26 mouse cellular contexts compared by ENCODE assay signal in the genomic region with DNA sequence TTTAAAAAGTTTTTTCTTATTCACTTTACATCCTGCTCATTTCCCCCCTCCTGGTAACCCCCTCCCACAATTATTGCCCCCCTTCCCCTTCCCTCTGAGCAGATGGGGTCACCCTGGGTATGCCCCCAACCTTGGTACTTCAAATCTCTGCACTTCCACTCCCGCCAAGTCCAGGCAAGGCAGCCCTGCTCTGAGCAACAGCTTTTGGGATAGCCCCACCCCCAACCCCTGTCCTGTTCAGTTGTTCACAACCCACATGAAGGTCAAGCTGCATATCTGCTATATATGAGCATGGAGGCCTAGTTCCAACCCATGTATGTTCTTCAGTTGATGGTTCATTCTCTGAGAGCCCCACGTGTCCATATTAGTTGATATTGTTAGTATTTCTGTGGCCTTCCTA.
"Had no signal": no experiment of that assay in that cellular context is flagged by ENCODE, and none has a peak within 500 bp of the region (broad histone marks: within the 10 kb centered on the region; RNA-seq: fewer than 3 reads in every experiment).

No protein-coding gene starts in this region.

- H3K9me3 ChIP-seq: heart, embryonic 15.5 days; hindbrain, embryonic 13.5 days; hindbrain, embryonic 15.5 days; kidney, embryonic 15.5 days; limb, embryonic 10.5 days; limb, embryonic 12.5 days; liver, embryonic 13.5 days; liver, embryonic 15.5 days had no signal

- H3K4me3 ChIP-seq: heart, embryonic 15.5 days; hindbrain, embryonic 13.5 days; hindbrain, embryonic 15.5 days; kidney, embryonic 15.5 days; limb, embryonic 10.5 days; limb, embryonic 12.5 days; liver, embryonic 13.5 days; liver, embryonic 15.5 days had no signal

- DNase-seq: gastrocnemius, postnatal 14 days; gastrocnemius, postnatal 36 days; heart, adult 18-20 months; heart, postnatal 14 days; heart, postnatal 36 days; kidney, adult 11 months; kidney, adult 2 months; kidney, adult 9 months; kidney, postnatal 14 days; kidney, postnatal 36 days; layer of hippocampus, adult 9-11 months; layer of hippocampus, postnatal 36 days; liver; liver, embryonic 13.5 days had no signal

- H3K4me2 ChIP-seq: heart, embryonic 11.5 days; heart, embryonic 15.5 days; hindbrain, embryonic 13.5 days; hindbrain, embryonic 15.5 days; kidney, embryonic 15.5 days; limb, embryonic 12.5 days; liver, embryonic 11.5 days; liver, embryonic 13.5 days; liver, embryonic 15.5 days had no signal

- H3K27ac ChIP-seq: heart, embryonic 15.5 days; hindbrain, embryonic 13.5 days; hindbrain, embryonic 15.5 days; hindbrain, postnatal 0 days; kidney, embryonic 15.5 days; kidney, postnatal 0 days; limb, embryonic 10.5 days; limb, embryonic 12.5 days; liver, embryonic 13.5 days; liver, embryonic 15.5 days had no signal

- H3K27me3 ChIP-seq: heart, embryonic 15.5 days; hindbrain, embryonic 13.5 days; hindbrain, embryonic 15.5 days; kidney, embryonic 15.5 days; limb, embryonic 12.5 days; liver, embryonic 13.5 days; liver, embryonic 15.5 days had no signal

- H3K9ac ChIP-seq: heart, embryonic 15.5 days; hindbrain, embryonic 13.5 days; hindbrain, embryonic 15.5 days; kidney, embryonic 15.5 days; limb, embryonic 12.5 days; liver, embryonic 13.5 days; liver, embryonic 15.5 days had no signal

- ATAC-seq: hindbrain, postnatal 0 days; intestine, embryonic 16.5 days had no signal

- H3K36me3 ChIP-seq: heart, embryonic 15.5 days; hindbrain, embryonic 13.5 days; limb, embryonic 12.5 days; liver, embryonic 13.5 days; liver, embryonic 15.5 days had no signal
